Mouse (Mus musculus) spleen, postnatal 14 days (tissue): ENCODE data around the gene Cgref1.

ENCODE experiments used
- DNase-seq, 2 experiments: peaks; one replicate each; pipeline ENCODE4 v3.0.0; 2021 to 2022; ENCODE audit warnings: low spot score in 2 of 2

Gene Cgref1

GRCm38 (mm10) chr5:30950451-30950850, 5.1 kb upstream of the Cgref1 start:
- DNase-seq, result no peak

GRCm38 (mm10) chr5:30949654-30950326, 4.4 kb upstream of the Cgref1 start:
- DNase-seq, result peak; percentile 75 to 80

DNA sequence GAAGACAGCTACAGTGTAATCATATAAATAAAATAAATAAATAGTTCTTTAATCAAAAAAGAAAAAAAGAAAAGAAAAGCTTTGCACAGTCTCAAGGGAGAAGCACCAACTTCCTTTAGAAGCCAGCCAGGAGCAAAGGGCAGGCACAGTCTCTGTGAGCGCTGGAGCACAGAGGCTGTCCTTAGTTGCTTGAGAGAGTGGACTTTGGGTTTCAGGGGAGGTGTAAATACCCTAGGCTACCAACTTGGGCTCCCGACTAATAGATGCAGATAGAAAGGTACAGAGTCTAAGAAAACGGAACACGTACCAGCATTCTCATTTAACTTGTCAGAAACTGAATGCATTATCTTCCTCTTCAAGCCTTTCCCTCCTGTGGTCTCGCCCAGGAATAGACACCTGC, 3.2 kb upstream of the Cgref1 start:
- no peak for DNase-seq

DNA sequence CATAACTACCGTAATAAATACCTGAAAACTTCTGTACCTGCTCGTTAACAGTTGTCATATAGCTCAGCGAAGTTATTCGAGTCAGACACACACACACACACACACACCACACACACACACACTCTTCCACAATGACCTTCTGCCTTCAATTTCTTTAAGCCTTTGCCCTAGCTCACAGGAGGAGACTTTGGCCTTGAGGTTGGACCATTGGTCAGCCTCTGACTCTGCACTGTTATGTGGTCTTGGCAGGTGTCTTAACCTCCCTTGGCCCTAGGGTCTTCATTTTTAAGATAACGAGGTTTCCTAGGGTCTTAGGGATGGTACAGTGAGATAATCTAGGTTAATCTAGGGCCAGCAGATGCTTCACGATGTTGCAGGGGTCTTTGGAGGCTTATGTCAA, 1.0 kb downstream of the Cgref1 start:
- no peak for DNase-seq

DNA sequence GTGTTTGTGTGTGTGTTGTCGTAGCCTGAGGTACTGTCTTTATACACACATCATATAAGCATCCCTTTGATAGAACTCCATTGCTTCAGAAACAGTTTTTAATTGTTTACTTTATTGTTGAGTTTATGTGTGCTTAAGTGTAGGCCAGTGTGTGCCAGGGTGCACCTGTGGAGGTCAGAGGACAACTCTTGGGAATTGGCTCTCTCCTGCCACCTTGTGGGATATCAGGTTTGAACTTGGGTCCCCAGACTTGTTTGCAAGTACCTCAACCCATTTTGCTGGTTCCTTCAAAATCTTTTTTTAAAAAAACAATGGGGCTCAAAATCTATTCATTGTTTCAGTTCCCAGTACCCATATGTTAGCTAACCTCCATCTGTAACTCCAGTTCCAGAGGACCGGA, 2.4 kb downstream of the Cgref1 start:
- no peak for DNase-seq

DNA sequence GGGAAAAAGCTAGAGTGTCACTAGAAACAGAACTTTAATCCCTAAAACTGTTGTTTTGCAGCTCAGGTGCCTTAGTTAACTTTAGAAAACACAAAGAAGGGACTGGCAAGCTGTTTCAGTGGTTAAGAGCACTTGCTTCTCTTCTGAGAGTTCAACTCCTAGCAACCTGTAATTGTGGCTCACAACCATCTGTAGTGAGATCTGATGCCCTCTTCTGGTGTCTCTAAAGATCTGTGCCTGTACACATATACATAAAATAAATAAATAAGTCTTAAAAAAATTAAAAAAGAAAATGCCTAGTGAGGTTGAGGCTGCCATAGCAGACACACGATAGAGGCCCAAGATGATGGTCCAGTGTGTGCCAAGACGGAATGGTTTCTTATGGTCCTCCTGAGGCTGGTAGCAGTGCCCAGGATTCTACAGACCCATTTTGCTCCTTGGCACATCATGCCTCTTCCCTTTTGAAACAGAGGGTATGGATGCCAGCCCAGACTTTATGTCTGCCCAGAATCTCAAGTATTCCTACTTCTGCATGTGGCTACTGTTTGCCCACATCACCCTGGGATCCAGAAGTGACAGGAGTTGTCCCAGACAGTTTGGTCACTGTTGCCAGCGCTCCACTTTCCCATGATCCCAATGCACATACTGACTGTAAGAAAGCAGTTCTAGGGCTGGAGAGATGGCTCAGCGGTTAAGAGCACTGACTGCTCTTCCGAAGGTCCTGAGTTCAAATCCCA, 10.5 kb downstream of the Cgref1 start:
- DNase-seq, result no peak

- no peak for DNase-seq
Measured at GRCm38 (mm10) chr5:30933705-30934104, 11.7 kb downstream of the Cgref1 start.

GRCm38 (mm10) chr5:30931378-30931777, 14.0 kb downstream of the Cgref1 start:
- no peak for DNase-seq

GRCm38 (mm10) chr5:30930846-30931245, 14.5 kb downstream of the Cgref1 start:
- no peak for DNase-seq

- no peak for DNase-seq
Measured at GRCm38 (mm10) chr5:30930121-30930520, 15.3 kb downstream of the Cgref1 start.

DNA sequence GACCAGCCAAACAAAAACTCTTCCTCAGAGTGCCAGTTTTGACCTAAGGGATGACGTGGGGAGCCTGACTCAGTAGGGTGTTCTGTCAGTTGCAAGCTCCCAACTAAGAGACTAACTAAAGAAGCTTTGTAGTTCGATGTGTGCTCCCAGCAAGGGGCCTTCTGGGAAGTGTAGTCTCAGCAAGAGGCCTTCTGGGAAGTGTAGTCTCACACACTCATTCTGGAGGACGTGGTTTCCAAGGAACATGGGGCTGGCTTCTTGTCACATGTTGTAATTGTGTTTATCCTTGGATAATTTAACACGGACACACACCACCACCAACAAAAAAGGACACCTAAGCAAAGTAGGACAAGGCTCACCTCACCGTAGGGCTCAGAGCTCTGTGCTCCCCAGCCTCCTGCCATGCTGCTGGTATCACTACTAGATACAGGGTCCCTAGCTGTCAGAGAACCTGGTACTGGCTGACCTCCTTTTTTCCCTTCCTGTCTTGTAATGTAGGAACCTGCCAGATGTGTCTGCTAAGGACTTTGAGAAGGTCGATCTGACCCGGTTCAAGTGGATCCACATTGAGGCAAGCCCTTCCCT, 17.4 kb downstream of the Cgref1 start:
- DNase-seq, result no peak

GRCm38 (mm10) chr5:30926073-30926472, 19.3 kb downstream of the Cgref1 start:
- no peak for DNase-seq

GRCm38 (mm10) chr5:30925217-30925616, 20.2 kb downstream of the Cgref1 start:
- DNase-seq, result no peak

DNA sequence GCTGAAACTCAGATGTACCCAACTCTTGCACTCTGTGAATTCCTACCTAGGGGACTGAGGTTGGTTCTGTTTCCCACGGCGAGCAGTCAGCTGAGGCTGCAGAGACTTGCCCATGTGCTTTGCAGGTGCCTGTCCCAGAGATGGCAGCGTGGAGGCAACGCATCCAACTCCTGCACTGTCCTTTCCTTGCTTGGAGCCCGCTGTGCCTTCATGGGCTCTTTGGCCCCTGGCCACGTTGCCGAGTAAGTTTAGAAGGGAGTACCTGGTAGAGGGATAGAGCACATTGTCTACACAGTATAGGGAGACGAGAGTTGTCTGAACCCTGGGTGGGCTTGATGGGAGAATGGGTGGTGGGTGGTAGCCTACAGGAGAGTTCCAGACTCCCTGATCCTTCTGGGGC, 20.8 kb downstream of the Cgref1 start:
- DNase-seq, result no peak

- no peak for DNase-seq
Measured at GRCm38 (mm10) chr5:30923119-30923518, 22.3 kb downstream of the Cgref1 start.

DNA sequence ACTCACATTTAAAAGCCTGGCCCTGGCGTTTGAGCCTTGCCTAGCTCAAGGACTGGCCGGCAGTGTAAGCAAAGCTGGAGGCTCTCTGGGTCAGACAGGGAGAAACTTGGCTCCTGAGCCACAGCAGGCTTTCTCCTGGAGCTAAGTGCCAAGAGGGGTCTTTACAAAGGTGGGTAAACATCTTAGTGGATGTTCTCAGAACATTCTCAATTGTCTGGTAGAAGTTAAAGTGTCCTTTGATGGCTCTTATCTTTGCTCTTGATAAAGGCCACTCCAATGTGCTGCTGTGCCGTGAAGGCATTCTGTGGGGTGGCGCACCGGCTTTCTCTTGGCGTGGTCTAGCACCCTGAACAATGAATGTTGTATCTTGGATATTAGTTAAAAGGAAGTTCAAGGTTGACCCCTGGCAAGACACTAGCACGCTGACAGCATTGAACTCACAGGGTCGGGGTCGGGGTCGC, 22.8 kb downstream of the Cgref1 start:
- DNase-seq, result no peak

DNA sequence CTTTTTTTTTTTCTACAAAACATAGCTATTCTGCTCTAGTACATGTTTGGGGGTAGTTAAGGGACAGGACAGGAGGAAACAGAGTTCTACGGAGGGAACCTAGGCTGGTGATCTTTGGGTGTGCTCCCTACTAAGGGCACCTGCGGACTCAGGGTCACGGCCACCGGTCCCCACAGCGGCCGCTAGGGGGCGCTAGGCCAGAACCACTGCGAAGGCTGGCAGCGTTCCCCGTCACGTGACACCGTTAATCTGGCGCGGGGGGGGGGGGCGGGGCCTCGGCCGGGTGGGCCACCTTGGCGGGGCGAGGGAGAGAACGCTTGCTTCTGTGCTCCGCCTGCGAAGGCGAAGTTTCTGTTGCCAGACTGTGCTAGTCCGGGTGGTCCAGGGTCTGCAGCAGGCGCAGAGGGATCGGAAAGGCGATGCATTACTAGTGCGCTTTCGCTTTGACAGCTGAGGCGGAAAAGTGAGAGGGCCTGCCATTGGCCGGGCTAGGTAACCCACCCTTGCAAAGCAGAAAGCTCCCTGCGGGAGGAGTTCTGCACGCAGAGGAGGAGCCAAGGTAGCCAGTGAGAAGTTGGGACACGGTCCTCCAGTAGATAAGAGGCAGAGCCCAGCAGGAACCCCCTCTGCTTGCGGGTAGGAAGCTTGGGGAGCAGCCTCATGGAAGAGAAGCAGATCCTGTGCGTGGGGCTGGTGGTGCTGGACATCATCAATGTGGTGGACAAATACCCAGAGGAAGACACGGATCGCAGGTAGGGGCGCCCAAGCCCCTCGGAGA, 23.9 kb downstream of the Cgref1 start, which contains the start of gene Khk:
Gene Khk (plus strand): TSS at position 176 of the 778 bp plus-strand sequence.
- peak; percentile 89 to 95 for DNase-seq

- DNase-seq, result no peak
Measured at GRCm38 (mm10) chr5:30920621-30921020, 24.8 kb downstream of the Cgref1 start.

- no peak for DNase-seq
Measured at GRCm38 (mm10) chr5:30919831-30920614, 25.4 kb downstream of the Cgref1 start.

DNA sequence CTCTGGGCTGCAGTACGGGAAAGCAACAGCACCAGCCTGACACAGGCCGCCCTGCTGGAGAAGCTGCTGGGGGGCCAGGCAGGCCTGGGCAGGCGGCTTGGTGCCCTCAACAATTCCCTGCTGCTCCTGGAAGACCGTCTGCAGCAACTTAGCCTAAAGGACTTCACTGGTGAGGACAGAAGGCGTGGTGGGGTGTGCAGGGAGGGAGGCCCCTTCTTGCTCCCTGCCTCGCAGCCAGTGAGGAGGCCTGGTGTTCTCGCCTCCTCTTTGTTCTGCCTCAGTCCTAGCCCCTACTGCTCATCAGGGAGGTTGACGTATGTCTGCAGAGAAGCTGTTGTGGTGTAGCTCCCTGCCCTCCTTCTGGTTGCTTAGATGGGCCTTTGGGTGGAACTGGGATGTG, 26.7 kb downstream of the Cgref1 start:
- DNase-seq, result no peak
